In the genomic region with DNA sequence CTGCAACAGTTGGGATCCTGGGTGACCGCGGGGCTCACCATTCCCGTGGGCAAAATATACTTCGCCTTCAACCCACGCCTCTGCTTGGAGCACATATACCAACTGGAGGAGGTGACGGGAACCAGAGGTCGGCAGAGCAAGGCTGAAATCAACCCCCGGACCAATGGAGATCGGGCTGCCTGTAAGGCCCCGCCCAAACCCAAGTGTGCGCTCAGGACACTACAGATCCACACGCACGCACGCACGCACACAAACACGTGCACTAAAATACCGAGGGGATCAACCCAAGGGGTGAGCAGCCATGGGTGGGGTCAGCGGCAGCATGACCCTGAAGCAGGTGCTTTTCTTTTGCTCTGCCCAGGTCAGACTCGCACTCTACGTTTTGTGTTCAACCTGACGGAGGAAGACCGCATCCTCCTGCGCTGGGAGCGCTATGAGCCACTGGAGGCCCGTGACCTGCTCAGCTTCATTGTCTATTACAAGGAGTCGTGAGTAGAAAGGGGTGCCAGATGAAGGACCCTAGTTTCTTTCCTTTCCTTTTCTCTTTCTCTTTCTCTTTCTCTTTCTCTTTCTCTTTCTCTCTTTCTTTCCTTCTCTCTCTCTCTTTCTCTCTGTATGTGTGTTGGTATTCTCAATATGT, we compare ENCODE assay signal across 8 mouse cellular contexts. TPM values are rescaled to one million over a fixed set of nuclear protein-coding genes. Genes with fewer than 3 reads are reported as not detected.
DNase-seq lines count a peak whose midpoint lies in the region; ATAC-seq and TF ChIP-seq lines count a peak whose summit lies in the region.

No protein-coding gene starts in this region.

- no peak overlapping the region for H3K27ac ChIP-seq in cerebellum, adult 2 months (ENCODE audit: insufficient read depth, low read length)
- H3K27ac ChIP-seq in forebrain, embryonic 14.5 days (ENCODE audit: low read depth, low read length): no peak overlapping the region
- H3K27ac ChIP-seq in liver, embryonic 15.5 days (replicated peaks): no peak overlapping the region

- ATAC-seq in forebrain, embryonic 14.5 days: no peak
- ATAC-seq in liver, embryonic 15.5 days (ENCODE audit: insufficient read depth): no peak

- WGBS in cerebellum, adult 2 months: 5% methylated on average over 26 of the region's 26 CpGs
- 1% methylated on average over 26 of the region's 26 CpGs for WGBS in forebrain, embryonic 14.5 days
- WGBS in liver, embryonic 15.5 days (ENCODE audit: insufficient replicate concordance): 4% methylated on average over 26 of the region's 26 CpGs

- no peaks in the 10 kb centered on the region; the same call in 1 of the 2 replicates for H3K27me3 ChIP-seq in cerebellum, adult 2 months (ENCODE audit: control insufficient read depth, insufficient read depth, low read length)
- H3K27me3 ChIP-seq in forebrain, embryonic 14.5 days (replicated peaks; ENCODE audit: control insufficient read depth, insufficient read depth, low read length): peaks cover 43% of the 10 kb centered on the region
- H3K27me3 ChIP-seq in liver, embryonic 15.5 days: peaks cover 92% of the 10 kb centered on the region

- TF ChIP-seq POLR2A in cerebellum, adult 2 months (IDR thresholded peaks at IDR 0.05; ENCODE audit: borderline replicate concordance, insufficient read depth, low read length): no peak

- peak overlapping the region; percentile 43 for H3K4me2 ChIP-seq in forebrain, embryonic 14.5 days (ENCODE audit: low read length)
- H3K4me2 ChIP-seq in liver, embryonic 15.5 days: peak overlapping the region; percentile 55

- H3K9ac ChIP-seq in forebrain, embryonic 14.5 days (ENCODE audit: low read length): 0 out of 2 replicates have a peak overlapping the region, but pooled peaks have one; percentile 8
- H3K9ac ChIP-seq in liver, embryonic 15.5 days: no peak overlapping the region

- DNase-seq in cerebellum, adult 2 months: no peak
- DNase-seq in cerebellum, adult 9-11 months: no peak
- peak; percentile 51 for DNase-seq in CD4-positive, CD25-positive, alpha-beta regulatory T cell, adult 2 months (ENCODE audit: low read depth, low spot score)
- DNase-seq in forebrain, embryonic 14.5 days (ENCODE audit: low spot score): no peak
- no peak for DNase-seq in ovary, postnatal 10 days (ENCODE audit: low spot score)
- no peak for DNase-seq in gastrocnemius, postnatal 25 days
- DNase-seq in lung, postnatal 4 days: no peak

- peak overlapping the region; percentile 41 for H3K4me3 ChIP-seq in cerebellum, adult 2 months (replicated peaks; ENCODE audit: insufficient read depth, low read depth, low read length)
- H3K4me3 ChIP-seq in forebrain, embryonic 14.5 days (ENCODE audit: low read depth, low read length): 0 out of 2 replicates have a peak overlapping the region, but pooled peaks have one; percentile 7
- H3K4me3 ChIP-seq in liver, embryonic 15.5 days (replicated peaks): peak overlapping the region; percentile 35

- H3K4me1 ChIP-seq in cerebellum, adult 2 months (ENCODE audit: control insufficient read depth, insufficient read depth, low read length): peaks cover 5% of the 10 kb centered on the region; the same call in 1 of the 2 replicates
- H3K4me1 ChIP-seq in forebrain, embryonic 14.5 days (ENCODE audit: control insufficient read depth, insufficient read depth, low read length): peaks cover 4% of the 10 kb centered on the region; the same call in 1 of the 2 replicates
- no peaks in the 10 kb centered on the region for H3K4me1 ChIP-seq in liver, embryonic 15.5 days (replicated peaks)

- no peak for TF ChIP-seq CTCF in cerebellum, adult 2 months (IDR thresholded peaks at IDR 0.05; ENCODE audit: borderline replicate concordance, insufficient read depth, low read depth, low read length)

- no peaks in the 10 kb centered on the region for H3K9me3 ChIP-seq in forebrain, embryonic 14.5 days (replicated peaks; ENCODE audit: control insufficient read depth, low read length)
- no peaks in the 10 kb centered on the region for H3K9me3 ChIP-seq in liver, embryonic 15.5 days (replicated peaks)

- no peaks in the 10 kb centered on the region for H3K36me3 ChIP-seq in forebrain, embryonic 14.5 days (ENCODE audit: control insufficient read depth, insufficient read depth, low read length)
- no peaks in the 10 kb centered on the region for H3K36me3 ChIP-seq in liver, embryonic 15.5 days (replicated peaks)

RNA-seq across cellular contexts. Expression of a gene that starts 7.4 kb away (rescaled TPM):
- 1.3 and 1.4 TPM in 2 replicates for polyA plus RNA-seq in cerebellum, adult 2 months (2012; rRNA removed)
- polyA plus RNA-seq in forebrain, embryonic 14.5 days (2014; fragmentation: Nextera tagmentation; extraction: Ambion mirVana): 0.62 and 0.66 TPM in 2 replicates
- polyA plus RNA-seq in liver, embryonic 15.5 days (2015; fragmentation: Nextera tagmentation; extraction: Ambion mirVana): 0.01 TPM in 1 of 2 replicates, not detected in the other
- total RNA-seq in gastrocnemius, postnatal 25 days (2021): under 1 TPM; 0.29 to 0.31 TPM

RNA-seq across cellular contexts. Expression of a gene that starts 9.2 kb away (rescaled TPM):
- 2.5 and 2.8 TPM in 2 replicates for polyA plus RNA-seq in cerebellum, adult 2 months (2012; rRNA removed)
- 0.74 and 0.94 TPM in 2 replicates for polyA plus RNA-seq in forebrain, embryonic 14.5 days (2014; fragmentation: Nextera tagmentation; extraction: Ambion mirVana)
- 0.20 and 0.26 TPM in 2 replicates for polyA plus RNA-seq in liver, embryonic 15.5 days (2015; fragmentation: Nextera tagmentation; extraction: Ambion mirVana)
- total RNA-seq in gastrocnemius, postnatal 25 days (2021): under 1 TPM in 1 of 2 experiments, not detected in 1; 0.11 TPM

RNA-seq across cellular contexts. Expression of a gene that starts 19.9 kb away (rescaled TPM):
- 7.4 and 8.5 TPM in 2 replicates for polyA plus RNA-seq in cerebellum, adult 2 months (2012; rRNA removed)
- 5.2 and 6.0 TPM in 2 replicates for polyA plus RNA-seq in forebrain, embryonic 14.5 days (2014; fragmentation: Nextera tagmentation; extraction: Ambion mirVana)
- polyA plus RNA-seq in liver, embryonic 15.5 days (2015; fragmentation: Nextera tagmentation; extraction: Ambion mirVana): 5.7 and 6.5 TPM in 2 replicates
- total RNA-seq in gastrocnemius, postnatal 25 days (2021): 10 to 100 TPM in 1 of 2 experiments, 1 to 10 TPM in 1; 6.0 to 11.0 TPM

RNA-seq across cellular contexts. Expression of a gene that starts 42.4 kb away (rescaled TPM):
- 0.05 TPM in 2 replicates for polyA plus RNA-seq in cerebellum, adult 2 months (2012; rRNA removed)
- polyA plus RNA-seq in forebrain, embryonic 14.5 days (2014; fragmentation: Nextera tagmentation; extraction: Ambion mirVana): not detected in 2 replicates
- 0.18 TPM in 2 replicates for polyA plus RNA-seq in liver, embryonic 15.5 days (2015; fragmentation: Nextera tagmentation; extraction: Ambion mirVana)
- under 1 TPM in 1 of 2 experiments, not detected in 1; 0.13 TPM for total RNA-seq in gastrocnemius, postnatal 25 days (2021)

RNA-seq across cellular contexts. Expression of a gene that starts 55.7 kb away (rescaled TPM):
- 0.47 and 0.70 TPM in 2 replicates for polyA plus RNA-seq in cerebellum, adult 2 months (2012; rRNA removed)
- polyA plus RNA-seq in forebrain, embryonic 14.5 days (2014; fragmentation: Nextera tagmentation; extraction: Ambion mirVana): 0.13 and 0.62 TPM in 2 replicates
- polyA plus RNA-seq in liver, embryonic 15.5 days (2015; fragmentation: Nextera tagmentation; extraction: Ambion mirVana): 0.15 and 0.18 TPM in 2 replicates
- under 1 TPM in 1 of 2 experiments, not detected in 1; 0.35 TPM for total RNA-seq in gastrocnemius, postnatal 25 days (2021)
